Mouse (Mus musculus) left cerebral cortex, adult 18-20 months (tissue): ENCODE data around the gene Klc4. TPM values are rescaled to one million over a fixed set of nuclear protein-coding genes. Genes with fewer than 3 reads are reported as not detected.

Experiments used
- DNase-seq, 2 experiments: peaks; one replicate each; pipeline ENCODE4 v3.0.0; 2021 to 2022; ENCODE audit warnings: low spot score in 2 of 2, mixed read lengths in 1 of 2
- total RNA-seq, 2 experiments: library from RNA; stranded (reverse); gene quantifications; 2 replicates each; pipeline ENCODE4 v1.2.3; 2021

Klc4 gene
- total RNA-seq, 2 experiments from 2014 or later, result 24.3 to 26.2 TPM

- no peak for DNase-seq
Observed at GRCm38 (mm10) chr17:46623819-46624557, 21.8 kb downstream of the Klc4 start.

GRCm38 (mm10) chr17:46622269-46622668 is 23.6 kb downstream of the Klc4 start:
- no peak for DNase-seq

GRCm38 (mm10) chr17:46621324-46621723 is 24.5 kb downstream of the Klc4 start:
- peak; percentile 48 to 62 for DNase-seq

GRCm38 (mm10) chr17:46619683-46620357 is 26.0 kb downstream of the Klc4 start:
- DNase-seq, result no peak

- no peak for DNase-seq
Observed at GRCm38 (mm10) chr17:46618769-46619682, 26.8 kb downstream of the Klc4 start.

GRCm38 (mm10) chr17:46618394-46618768 is 27.4 kb downstream of the Klc4 start:
- DNase-seq, result no peak

- DNase-seq, result no peak
Observed at GRCm38 (mm10) chr17:46617799-46618198, 28.0 kb downstream of the Klc4 start.

GRCm38 (mm10) chr17:46613229-46613628 is 32.6 kb downstream of the Klc4 start:
- DNase-seq, result no peak

GRCm38 (mm10) chr17:46612820-46613219 is 33.0 kb downstream of the Klc4 start:
- no peak for DNase-seq

GRCm38 (mm10) chr17:46612189-46612588 is 33.6 kb downstream of the Klc4 start:
- no peak for DNase-seq

- DNase-seq, result no peak
Observed at GRCm38 (mm10) chr17:46611316-46611715, 34.5 kb downstream of the Klc4 start.

GRCm38 (mm10) chr17:46609721-46610514 is 35.9 kb downstream of the Klc4 start:
- DNase-seq, result no peak

GRCm38 (mm10) chr17:46605987-46606386 is 39.8 kb downstream of the Klc4 start:
- DNase-seq, result peak; percentile 42 to 60

GRCm38 (mm10) chr17:46605126-46605525 is 40.7 kb downstream of the Klc4 start:
- no peak for DNase-seq

GRCm38 (mm10) chr17:46603229-46603628 is 42.6 kb downstream of the Klc4 start:
- DNase-seq, result no peak

GRCm38 (mm10) chr17:46602212-46602611 is 43.6 kb downstream of the Klc4 start:
- no peak for DNase-seq

- DNase-seq, result no peak
Observed at GRCm38 (mm10) chr17:46600569-46600968, 45.3 kb downstream of the Klc4 start.

- DNase-seq, result no peak
Observed at GRCm38 (mm10) chr17:46598963-46599362, 46.9 kb downstream of the Klc4 start.

GRCm38 (mm10) chr17:46597956-46598355 is 47.9 kb downstream of the Klc4 start:
- no peak for DNase-seq

GRCm38 (mm10) chr17:46595336-46595735 is 50.5 kb downstream of the Klc4 start:
- no peak for DNase-seq

GRCm38 (mm10) chr17:46594606-46595005 is 51.2 kb downstream of the Klc4 start:
- DNase-seq, result no peak
